Mouse (Mus musculus) ES-Bruce4 (cell line): ENCODE data around the gene Fkbp6.

Experiments used
- CTCF ChIP-seq: IDR thresholded peaks from one replicate; pipeline ENCODE4 v1.8.1; 2011; ENCODE audit warnings: low read depth, low read length
- POLR2A ChIP-seq: IDR thresholded peaks from one replicate; pipeline ENCODE4 v1.8.1; 2011; ENCODE audit warnings: low read length; ENCODE audit not compliant: insufficient read depth

DNA sequence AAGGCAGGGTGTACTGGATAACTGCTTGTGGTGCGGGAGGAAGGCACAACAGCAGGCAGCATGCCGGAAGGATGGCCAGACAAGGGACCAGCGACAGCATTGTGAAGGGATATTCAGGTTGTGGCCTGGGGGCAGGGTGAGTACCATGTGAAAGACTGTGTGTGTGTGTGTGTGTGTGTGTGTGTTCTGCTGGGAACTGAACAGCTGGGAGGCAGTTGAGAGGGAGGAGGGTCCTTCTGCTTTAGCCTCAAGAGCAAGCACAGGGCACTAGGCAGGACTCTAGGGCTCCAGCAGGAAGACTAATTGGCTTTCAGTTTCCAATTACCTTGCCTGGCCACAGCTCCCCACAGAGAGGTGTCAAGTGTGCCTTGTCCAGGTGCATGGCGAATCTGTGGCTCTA, 58.7 kb downstream of the Fkbp6 start:
- TF ChIP-seq CTCF (no peak), POLR2A (no peak)
